Mouse (Mus musculus): ENCODE data around the gene Tfrc. TPM values are rescaled to one million over a fixed set of nuclear protein-coding genes. Genes with fewer than 3 reads are reported as not detected.

The Tfrc gene
- total RNA-seq, 2 experiments from 2014 or later, result 77.2 to 90.3 TPM

Other genes starting within 250 kb of the Tfrc start
- not detected for gene Tm4sf19, start 208.4 kb upstream of the Tfrc start, total RNA-seq (2021)
- gene Tctex1d2, start 189.2 kb upstream of the Tfrc start, total RNA-seq (2021), result 10 to 100 TPM; 18.0 to 19.0 TPM
- 10 to 100 TPM; 52.4 to 58.4 TPM for gene Pcyt1a, start 178.0 kb upstream of the Tfrc start, total RNA-seq (2021)
- gene Slc51a, start 121.0 kb upstream of the Tfrc start, total RNA-seq (2021), result not detected
- gene Zdhhc19, start 112.7 kb upstream of the Tfrc start, total RNA-seq (2021), result not detected
- gene Tnk2, start 35.0 kb downstream of the Tfrc start, total RNA-seq (2021), result 10 to 100 TPM; 84.7 to 99.6 TPM
- gene Muc4, start 127.0 kb downstream of the Tfrc start, total RNA-seq (2021), result not detected
- not detected for gene Muc20, start 188.5 kb downstream of the Tfrc start, total RNA-seq (2021)
- gene Smbd1, start 201.6 kb downstream of the Tfrc start, total RNA-seq (2021), result not detected